Mouse (Mus musculus): ENCODE measurements around the gene Iqca.

DNA sequence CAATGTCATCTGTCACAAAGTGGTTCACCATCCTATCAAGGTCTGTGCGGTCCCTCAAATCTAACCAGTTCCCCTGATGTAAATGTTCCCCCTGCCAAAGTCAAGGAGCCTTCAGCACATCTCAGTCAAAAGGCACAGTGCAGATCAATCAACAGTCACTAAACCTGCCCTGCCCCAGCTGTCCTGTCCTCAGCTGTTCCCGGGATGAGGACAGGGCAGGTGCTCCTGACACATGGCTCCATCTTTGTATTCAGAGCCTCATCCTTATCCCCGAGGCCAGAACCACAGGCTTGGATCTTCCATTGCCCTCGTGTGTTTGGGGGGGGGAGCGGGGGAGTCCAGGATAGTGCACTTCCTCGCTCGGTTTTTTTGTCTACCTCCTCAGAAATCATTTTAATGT is 3.4 kb upstream of the Iqca start:
- TF ChIP-seq CTCF (conservative IDR thresholded peaks at IDR 0.05; ENCODE audit: low read length) (no peak), NANOG (IDR thresholded peaks at IDR 0.05; ENCODE audit: borderline replicate concordance, low read length) (no peak)
